Mouse (Mus musculus) CH12.LX (cell line): ENCODE measurements around the gene Chrna1. TPM values are rescaled to one million over a fixed set of nuclear protein-coding genes. Genes with fewer than 3 reads are reported as not detected.

ENCODE experiments used
- DNase-seq: peaks from one replicate; pipeline ENCODE4 v3.0.0-alpha.2; 2013; ENCODE audit errors: extremely low read depth
- H3K27ac ChIP-seq: 2 replicates; pipeline ENCODE4 v1.5.1; 2012; ENCODE audit warnings: low read depth, mild to moderate bottlenecking, control low read depth, moderate library complexity; ENCODE audit not compliant: insufficient read depth
- H3K27me3 ChIP-seq: replicated peaks from 2 replicates; pipeline ENCODE3; 2012; ENCODE audit warnings: inconsistent platforms
- H3K36me3 ChIP-seq, 2 experiments: replicated peaks in 1 of 2; 2 replicates each; pipeline versions ENCODE3 to v1.6.1; 2012; ENCODE audit warnings: inconsistent platforms in 1 of 2, low read length in 1 of 2, mild to moderate bottlenecking in 1 of 2, mixed read lengths in 1 of 2, moderate library complexity in 1 of 2; ENCODE audit not compliant: control insufficient read depth in 1 of 2, insufficient read depth in 1 of 2
- H3K4me1 ChIP-seq, 2 experiments: 2 replicates each; pipeline ENCODE4 v1.6.1; 2012; ENCODE audit warnings: inconsistent platforms in 1 of 2, moderate library complexity in 1 of 2; ENCODE audit not compliant: insufficient read depth in 2 of 2, control insufficient read depth in 1 of 2
- H3K4me2 ChIP-seq: 2 replicates; pipeline ENCODE4 v1.6.1; 2012; ENCODE audit warnings: low read depth, mild to moderate bottlenecking, control low read depth; ENCODE audit not compliant: poor library complexity, insufficient read depth, severe bottlenecking
- H3K4me3 ChIP-seq, 3 experiments: fragments of 150-350 bp in 1 of 3; sonication (generic) in 1 of 3; replicated peaks in 1 of 3; 2 replicates each; pipeline versions ENCODE3 to v1.5.1; 2011 to 2012; ENCODE audit warnings: low read depth in 2 of 3, low read length in 2 of 3, mild to moderate bottlenecking in 2 of 3, moderate library complexity in 2 of 3, control low read depth in 1 of 3, improper control_type of control experiment in 1 of 3, inconsistent platforms in 1 of 3, mixed read lengths in 1 of 3; ENCODE audit not compliant: poor library complexity in 1 of 3
- H3K79me2 ChIP-seq: replicated peaks from 2 replicates; pipeline ENCODE4 v1.6.1; 2012; ENCODE audit warnings: mild to moderate bottlenecking, moderate library complexity; ENCODE audit not compliant: control insufficient read depth, poor library complexity, insufficient read depth, severe bottlenecking; ENCODE audit errors: extremely low read depth
- H3K9ac ChIP-seq: 2 replicates; pipeline ENCODE4 v1.6.1; 2012; ENCODE audit warnings: low read depth, mild to moderate bottlenecking, control low read depth, moderate library complexity; ENCODE audit not compliant: insufficient read depth
- H3K9me3 ChIP-seq: replicated peaks from 2 replicates; pipeline ENCODE3; 2012; ENCODE audit warnings: low read length, inconsistent platforms, mixed read lengths
- CHD1 ChIP-seq: IDR thresholded peaks from 2 replicates; pipeline ENCODE4 v1.6.1; 2012; ENCODE audit warnings: low read depth, low read length, improper control_type of control experiment, inconsistent platforms
- CHD2 ChIP-seq: IDR thresholded peaks from 2 replicates; pipeline ENCODE4 v1.6.1; 2011; ENCODE audit warnings: low read length, improper control_type of control experiment
- CTCF ChIP-seq, 2 experiments: IDR thresholded peaks in 1 of 2; conservative IDR thresholded peaks in 1 of 2; 2 replicates each; pipeline ENCODE4 v1.5.1; 2011 to 2012; ENCODE audit warnings: low read depth in 2 of 2, low read length in 2 of 2, improper control_type of control experiment in 1 of 2, inconsistent platforms in 1 of 2, mild to moderate bottlenecking in 1 of 2, moderate library complexity in 1 of 2
- E2F4 ChIP-seq: IDR thresholded peaks from 2 replicates; pipeline ENCODE4 v1.6.1; 2011; ENCODE audit warnings: low read depth, low read length, improper control_type of control experiment; ENCODE audit not compliant: insufficient replicate concordance
- ELF1 ChIP-seq: IDR thresholded peaks from 2 replicates; pipeline ENCODE4 v1.6.1; 2014; ENCODE audit warnings: low read depth, mild to moderate bottlenecking, inconsistent platforms, low read length, improper control_type of control experiment
- EP300 ChIP-seq: IDR thresholded peaks from 2 replicates; pipeline ENCODE4 v1.6.1; 2011; ENCODE audit warnings: low read length, improper control_type of control experiment
- GABPA ChIP-seq: IDR thresholded peaks from 2 replicates; pipeline ENCODE4 v1.6.1; 2012; ENCODE audit warnings: low read depth, low read length, improper control_type of control experiment, inconsistent platforms; ENCODE audit not compliant: insufficient replicate concordance
- HCFC1 ChIP-seq: IDR thresholded peaks from 2 replicates; pipeline ENCODE4 v1.6.1; 2012; ENCODE audit warnings: low read depth, mild to moderate bottlenecking, inconsistent platforms, low read length, improper control_type of control experiment
- IRF4 ChIP-seq: IDR thresholded peaks from 2 replicates; pipeline ENCODE4 v1.6.1; 2014; ENCODE audit warnings: low read depth, mild to moderate bottlenecking, inconsistent platforms, low read length, improper control_type of control experiment
- JUN ChIP-seq: IDR thresholded peaks from 2 replicates; pipeline ENCODE4 v1.6.1; 2011; ENCODE audit warnings: low read depth, mild to moderate bottlenecking, low read length, improper control_type of control experiment, moderate library complexity; ENCODE audit not compliant: insufficient read depth
- JUND ChIP-seq: conservative IDR thresholded peaks from 2 replicates; pipeline ENCODE4 v1.6.1; 2011; ENCODE audit warnings: low read depth, low read length, improper control_type of control experiment
- MAFK ChIP-seq: IDR thresholded peaks from 2 replicates; pipeline ENCODE4 v1.6.1; 2011; ENCODE audit warnings: low read length, improper control_type of control experiment; ENCODE audit not compliant: insufficient replicate concordance
- MAX ChIP-seq: IDR thresholded peaks from 2 replicates; pipeline ENCODE4 v1.6.1; 2011; ENCODE audit warnings: low read length, improper control_type of control experiment
- MAZ ChIP-seq: IDR thresholded peaks from 2 replicates; pipeline ENCODE4 v1.6.1; 2012; ENCODE audit warnings: low read depth, mild to moderate bottlenecking, inconsistent platforms, low read length, improper control_type of control experiment, moderate library complexity
- MEF2A ChIP-seq: IDR thresholded peaks from 2 replicates; pipeline ENCODE4 v1.6.1; 2014; ENCODE audit warnings: low read depth, mild to moderate bottlenecking, inconsistent platforms, low read length, improper control_type of control experiment, borderline replicate concordance
- MXI1 ChIP-seq: IDR thresholded peaks from 2 replicates; pipeline ENCODE4 v1.6.1; 2011; ENCODE audit warnings: mild to moderate bottlenecking, low read depth, low read length, improper control_type of control experiment
- MYC ChIP-seq: IDR thresholded peaks from 2 replicates; pipeline ENCODE4 v1.6.1; 2011; ENCODE audit warnings: low read depth, mild to moderate bottlenecking, improper control_type of control experiment, low read length
- NRF1 ChIP-seq: IDR thresholded peaks from 2 replicates; pipeline ENCODE4 v1.6.1; 2014; ENCODE audit warnings: low read depth, mild to moderate bottlenecking, inconsistent platforms, low read length, improper control_type of control experiment, moderate library complexity
- PAX5 ChIP-seq: IDR thresholded peaks from 2 replicates; pipeline ENCODE4 v1.6.1; 2012; ENCODE audit warnings: low read length, inconsistent platforms, mixed read lengths
- POLR2A ChIP-seq: IDR thresholded peaks from 2 replicates; pipeline ENCODE4 v1.6.1; 2011; ENCODE audit warnings: low read depth, mild to moderate bottlenecking, improper control_type of control experiment, low read length
- POLR2AphosphoS2 ChIP-seq: IDR thresholded peaks from 2 replicates; pipeline ENCODE4 v1.6.1; 2011; ENCODE audit warnings: low read depth, low read length, improper control_type of control experiment
- RCOR1 ChIP-seq: conservative IDR thresholded peaks from 2 replicates; pipeline ENCODE4 v1.6.1; 2012; ENCODE audit warnings: low read depth, mild to moderate bottlenecking, inconsistent platforms, low read length, improper control_type of control experiment
- SIN3A ChIP-seq: IDR thresholded peaks from 2 replicates; pipeline ENCODE4 v1.6.1; 2012; ENCODE audit warnings: low read length, improper control_type of control experiment, inconsistent platforms
- SMC3 ChIP-seq: IDR thresholded peaks from 2 replicates; pipeline ENCODE4 v1.6.1; 2011; ENCODE audit warnings: low read depth, low read length, improper control_type of control experiment
- TBP ChIP-seq: conservative IDR thresholded peaks from 2 replicates; pipeline ENCODE4 v1.6.1; 2011; ENCODE audit warnings: low read depth, low read length, improper control_type of control experiment
- TCF12 ChIP-seq: IDR thresholded peaks from 2 replicates; pipeline ENCODE4 v1.6.1; 2014; ENCODE audit warnings: low read depth, mild to moderate bottlenecking, inconsistent platforms, low read length, improper control_type of control experiment
- USF1 ChIP-seq: IDR thresholded peaks from 2 replicates; pipeline ENCODE4 v1.6.1; 2014; ENCODE audit warnings: low read depth, mild to moderate bottlenecking, inconsistent platforms, low read length, improper control_type of control experiment
- USF2 ChIP-seq: conservative IDR thresholded peaks from 2 replicates; pipeline ENCODE4 v1.6.1; 2011; ENCODE audit warnings: low read depth, low read length, improper control_type of control experiment
- ZC3H11A ChIP-seq: IDR thresholded peaks from 2 replicates; pipeline ENCODE4 v1.6.1; 2012; ENCODE audit warnings: low read depth, mild to moderate bottlenecking, inconsistent platforms, low read length, improper control_type of control experiment
- ZKSCAN1 ChIP-seq: IDR thresholded peaks from 2 replicates; pipeline ENCODE4 v1.6.1; 2012; ENCODE audit warnings: low read depth, inconsistent platforms, low read length, improper control_type of control experiment, borderline replicate concordance
- ZNF384 ChIP-seq: IDR thresholded peaks from 2 replicates; pipeline ENCODE4 v1.6.1; 2012; ENCODE audit warnings: low read depth, low read length, improper control_type of control experiment, inconsistent platforms
- dilution Hi-C: fragments of 300-500 bp; cut with MboI; formaldehyde crosslinking; loops from 2 replicates; pipeline ENCODE4 v1.14.3; 2020; ENCODE audit warnings: low sequenced_read_pairs; ENCODE audit not compliant: extremely low pct_unique_long_range_greater_than_20kb, extremely low pct_ligation_motif_present
- in situ Hi-C: fragments of 300-500 bp; cut with MboI; formaldehyde crosslinking; loops from 3 replicates; pipeline ENCODE4 v1.14.3; 2019; ENCODE audit warnings: low sequenced_read_pairs, low pct_ligation_motif_present, low pct_unique_long_range_greater_than_20kb, mixed read lengths
- polyA plus RNA-seq: library from polyadenylated mRNA; unstranded; fragments of >175 nt; gene quantifications from 2 replicates; pipeline ENCODE4 v1.2.1, GENCODE M21; 2012; ENCODE audit warnings: low read depth; ENCODE audit not compliant: insufficient read length
- total RNA-seq, 2 experiments: library from RNA; depleted of rRNA; stranded (reverse); fragments of 300-350 nt in 1 of 2; fragments of >200 nt in 1 of 2; gene quantifications; 2 replicates each; pipeline ENCODE4 v1.2.3; 2012 to 2014

The Chrna1 gene
- total and polyA plus RNA-seq, 3 experiments, result not detected

GRCm38 (mm10) chr2:73518311-73518710 is 61.8 kb downstream of the Chrna1 start:
- H3K27me3 ChIP-seq, result no peaks in the 10 kb centered on the region
- H3K4me3 ChIP-seq, result no peak overlapping the region
- no peak for DNase-seq
- no peak overlapping the region for H3K9ac ChIP-seq
- no peaks in the 10 kb centered on the region for H3K9me3 ChIP-seq
- no peaks in the 10 kb centered on the region for H3K36me3 ChIP-seq
- H3K27ac ChIP-seq, result no peak overlapping the region
- dilution Hi-C loops, result no loop called here
- in situ Hi-C loops, result no loop called here
- TF ChIP-seq JUN (no peak), TCF12 (no peak), GABPA (no peak), CHD1 (no peak), NRF1 (no peak), CTCF (conservative IDR thresholded peaks at IDR 0.05 in 1 of 2, IDR thresholded peaks at IDR 0.05 in 1 of 2; ENCODE audit: low read depth in 2 of 2, low read length in 2 of 2) (no peak), USF1 (no peak), PAX5 (no peak), USF2 (no peak), CHD2 (no peak), ZNF384 (no peak), IRF4 (no peak), SMC3 (no peak), RCOR1 (no peak), MYC (no peak), POLR2AphosphoS2 (no peak), POLR2A (no peak), ZKSCAN1 (no peak)
- no peak overlapping the region for H3K4me2 ChIP-seq
- H3K79me2 ChIP-seq, result no peaks in the 10 kb centered on the region
- H3K4me1 ChIP-seq, result peaks cover 9 to 14% of the 10 kb centered on the region in 2 experiments

- Histone ChIP-seq H3K79me2 (no peaks in the 10 kb centered on the region), H3K4me1 (peaks cover 12 to 23% of the 10 kb centered on the region in 2 experiments), H3K36me3 (no peaks in the 10 kb centered on the region), H3K27ac (no peak overlapping the region), H3K4me2 (no peak overlapping the region), H3K4me3 (no peak overlapping the region), H3K27me3 (no peaks in the 10 kb centered on the region), H3K9ac (no peak overlapping the region), H3K9me3 (no peaks in the 10 kb centered on the region)
- dilution Hi-C loops, result no loop called here
- TF ChIP-seq CHD1, result no peak
- TF ChIP-seq USF1, result peak; percentile 76
- TF ChIP-seq E2F4, result no peak
- TF ChIP-seq MEF2A, result no peak
- TF ChIP-seq ZC3H11A, result no peak
- TF ChIP-seq USF2, result peak; percentile 80
- TF ChIP-seq JUND, result no peak
- no peak for TF ChIP-seq MAFK
- no peak for TF ChIP-seq TBP
- TF ChIP-seq EP300, result no peak
- no peak for TF ChIP-seq MXI1
- no peak for TF ChIP-seq MAZ
- TF ChIP-seq SIN3A, result no peak
- TF ChIP-seq MYC, result no peak
- peak; percentile 75 for TF ChIP-seq HCFC1
- TF ChIP-seq ELF1, result no peak
- peak; percentile 67 for TF ChIP-seq NRF1
- TF ChIP-seq TCF12, result no peak
- TF ChIP-seq GABPA, result no peak
- TF ChIP-seq MAX, result no peak
- in situ Hi-C loops, result no loop called here
- no peak for DNase-seq
These were observed 66.0 kb downstream of the Chrna1 start for GRCm38 (mm10) chr2:73514178-73514577.
